Mouse (Mus musculus): ENCODE data around the gene Zer1. TPM values are rescaled to one million over a fixed set of nuclear protein-coding genes. Genes with fewer than 3 reads are reported as not detected.
"Not testable (repeated sequence)": the region's sequence is repeated elsewhere in the genome, so short reads cannot be mapped to it uniquely, and the experiment has no call there.

The Zer1 gene
- polyA plus RNA-seq, 1 experiment from 2014 or later: 2.4 TPM

DNA sequence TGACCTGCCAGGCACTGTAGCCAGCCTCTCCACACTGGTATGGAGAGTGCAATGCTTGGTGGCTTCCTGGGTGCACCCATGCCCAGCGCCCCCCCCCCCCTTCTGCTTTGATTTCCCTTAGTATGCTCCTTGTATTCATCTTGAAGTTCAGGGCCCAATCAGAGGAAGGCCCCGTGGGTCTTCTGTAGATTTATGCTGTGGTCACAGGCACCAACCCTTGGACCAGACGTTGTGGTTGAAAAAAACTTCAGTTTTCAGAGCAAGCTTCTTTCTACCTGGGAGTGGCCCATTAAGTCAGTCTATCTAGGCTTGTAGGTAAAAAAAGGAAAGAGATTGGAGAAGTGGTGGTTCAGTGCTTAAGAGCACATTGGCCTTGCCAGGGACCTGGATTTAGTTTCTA is 60.6 kb downstream of the Zer1 start:
- H3K4me3 ChIP-seq (replicated peaks): peak overlapping the region; percentile 67
- peak overlapping the region; percentile 95 for H3K4me2 ChIP-seq
- 1% methylated on average over 3 of the region's 3 CpGs for WGBS (ENCODE audit: insufficient replicate concordance)
- no peak for ATAC-seq (ENCODE audit: insufficient read depth)
- peak overlapping the region; percentile 86 for H3K27ac ChIP-seq (replicated peaks)
- peaks cover 67% of the 10 kb centered on the region for H3K4me1 ChIP-seq (replicated peaks)
- no peaks in the 10 kb centered on the region for H3K9me3 ChIP-seq (replicated peaks)
- H3K9ac ChIP-seq: peak overlapping the region; percentile 69
- H3K36me3 ChIP-seq (replicated peaks): peaks cover 11% of the 10 kb centered on the region
- no peaks in the 10 kb centered on the region for H3K27me3 ChIP-seq

DNA sequence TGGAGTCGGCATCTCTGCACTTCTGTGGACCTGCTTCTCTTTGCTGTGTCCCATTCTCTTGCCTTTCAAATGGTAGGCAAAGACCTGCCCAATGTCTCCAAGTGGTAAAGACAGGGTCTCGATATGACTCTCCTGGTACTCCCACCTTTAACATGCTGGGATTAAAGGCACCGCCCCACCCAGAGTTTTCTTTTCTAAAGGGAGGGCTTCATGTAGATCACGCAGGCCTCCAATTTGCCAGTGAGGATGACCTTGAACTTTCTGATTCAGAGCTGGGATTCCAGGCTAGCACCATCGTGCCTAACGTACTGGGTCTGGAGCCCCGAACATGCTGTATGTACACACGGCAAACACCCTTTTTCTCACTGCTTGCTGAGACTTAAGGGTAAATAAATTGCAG is 61.1 kb downstream of the Zer1 start:
- ATAC-seq (ENCODE audit: insufficient read depth): no peak
- peak overlapping the region; percentile 69 for H3K9ac ChIP-seq
- peak overlapping the region; percentile 86 for H3K27ac ChIP-seq (replicated peaks)
- H3K9me3 ChIP-seq (replicated peaks): no peaks in the 10 kb centered on the region
- peak overlapping the region; percentile 95 for H3K4me2 ChIP-seq
- peak overlapping the region; percentile 67 for H3K4me3 ChIP-seq (replicated peaks)
- no peaks in the 10 kb centered on the region for H3K27me3 ChIP-seq
- peaks cover 6% of the 10 kb centered on the region for H3K36me3 ChIP-seq (replicated peaks)
- 2% methylated on average over 8 of the region's 8 CpGs for WGBS (ENCODE audit: insufficient replicate concordance)
- peaks cover 63% of the 10 kb centered on the region for H3K4me1 ChIP-seq (replicated peaks)

DNA sequence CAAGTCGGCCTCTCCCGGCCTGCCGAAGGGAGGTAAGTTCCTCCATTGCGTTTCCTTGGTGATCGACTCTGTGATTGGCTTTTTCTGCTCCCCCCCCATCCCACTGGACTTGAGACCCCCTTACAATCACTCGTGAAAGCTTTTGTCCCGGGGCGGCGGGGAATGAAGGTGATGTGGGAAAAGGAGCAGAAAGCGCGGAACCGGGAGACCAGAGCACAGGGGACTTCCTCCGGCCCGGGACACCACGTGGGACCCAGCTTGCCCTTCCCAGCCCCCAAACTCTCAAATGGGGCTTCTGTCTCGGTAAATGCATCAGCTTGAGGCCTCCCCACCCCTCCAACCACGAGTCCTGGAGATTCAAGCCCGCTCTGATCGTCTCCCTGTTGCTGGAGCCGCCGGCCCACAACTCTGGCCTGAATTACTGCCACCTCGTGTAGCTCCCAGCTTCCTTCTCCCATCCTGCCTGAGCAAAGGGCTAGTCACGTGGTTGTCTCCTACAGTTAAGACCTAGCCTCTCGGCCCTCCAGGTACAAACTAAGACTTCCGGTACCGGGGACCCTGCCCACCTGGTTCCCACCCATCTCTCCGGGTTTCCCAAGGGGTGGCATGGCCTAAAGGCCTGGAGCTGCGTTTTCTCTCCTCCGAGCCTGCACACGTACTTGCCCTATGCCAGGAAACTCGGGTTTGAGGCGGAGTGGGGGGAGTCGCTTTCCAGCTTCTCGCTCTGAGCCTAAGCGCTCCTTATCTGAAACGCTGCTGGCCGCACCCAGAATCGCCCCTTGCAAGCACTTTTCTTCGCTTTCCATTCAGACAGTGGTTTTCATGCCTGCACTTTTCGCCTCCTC is 61.9 kb downstream of the Zer1 start:
- H3K4me2 ChIP-seq: peak overlapping the region; percentile 95
- ATAC-seq (ENCODE audit: insufficient read depth): no peak
- no peaks in the 10 kb centered on the region for H3K36me3 ChIP-seq (replicated peaks)
- WGBS (ENCODE audit: insufficient replicate concordance): under 1% methylated on average over 40 of the region's 40 CpGs
- no peaks in the 10 kb centered on the region for H3K9me3 ChIP-seq (replicated peaks)
- peaks cover 58% of the 10 kb centered on the region for H3K4me1 ChIP-seq (replicated peaks)
- H3K27ac ChIP-seq (replicated peaks): peak overlapping the region; percentile 86
- H3K9ac ChIP-seq: peak overlapping the region; percentile 69
- no peaks in the 10 kb centered on the region for H3K27me3 ChIP-seq
- H3K4me3 ChIP-seq (replicated peaks): peak overlapping the region; percentile 67

DNA sequence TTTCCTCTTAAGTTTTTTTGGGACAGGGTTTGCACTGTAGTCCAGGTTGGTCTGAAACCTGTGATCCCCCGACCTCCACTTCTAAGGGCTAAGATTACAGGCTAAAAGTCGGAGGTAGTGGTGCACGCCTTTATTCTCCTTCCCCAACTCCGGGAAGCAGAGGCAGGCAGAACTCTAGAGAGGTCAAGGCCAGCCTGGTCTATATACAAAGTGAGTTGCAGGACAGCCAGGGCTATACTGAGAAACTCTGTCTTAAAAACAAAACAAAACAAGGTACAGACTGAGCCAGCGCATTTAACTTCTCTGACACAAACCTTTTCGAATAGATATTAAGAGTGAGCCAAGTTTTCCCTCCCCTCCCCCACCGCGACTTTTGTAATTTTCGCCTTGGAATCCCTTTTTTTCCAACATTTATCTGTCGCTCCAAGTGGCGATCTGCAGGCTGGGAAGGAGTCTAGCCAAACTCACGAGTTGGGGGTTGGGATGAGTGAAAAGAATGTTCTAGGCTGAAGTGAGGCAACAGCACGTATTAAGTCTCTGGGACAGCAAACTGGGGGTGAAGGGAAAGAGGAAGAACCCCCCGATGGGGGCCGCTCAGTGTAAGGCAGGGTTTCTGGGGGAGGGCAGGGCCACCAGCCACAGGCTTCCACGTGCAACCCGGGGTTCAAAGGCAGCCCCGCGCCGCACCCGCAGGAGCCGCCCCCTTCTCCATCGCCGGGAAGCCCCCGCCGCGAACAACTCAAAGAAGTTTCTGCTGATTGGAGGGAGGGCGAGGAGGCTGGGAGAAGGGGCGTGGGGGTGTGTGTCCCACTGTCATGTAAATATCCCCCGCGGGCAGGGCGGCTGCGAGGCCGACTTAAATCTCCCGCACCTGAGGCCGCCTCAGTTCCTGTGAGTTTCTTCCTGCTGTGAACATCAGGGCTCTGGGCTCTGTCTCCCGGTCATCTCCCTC is 62.9 kb downstream of the Zer1 start:
- H3K4me1 ChIP-seq (replicated peaks): peaks cover 60% of the 10 kb centered on the region
- H3K36me3 ChIP-seq (replicated peaks): no peaks in the 10 kb centered on the region
- H3K4me3 ChIP-seq (replicated peaks): peak overlapping the region; percentile 67
- H3K27ac ChIP-seq (replicated peaks): peak overlapping the region; percentile 86
- no peaks in the 10 kb centered on the region for H3K27me3 ChIP-seq
- ATAC-seq (ENCODE audit: insufficient read depth): no peak
- 6% methylated on average over 37 of the region's 37 CpGs for WGBS (ENCODE audit: insufficient replicate concordance)
- H3K9me3 ChIP-seq (replicated peaks): no peaks in the 10 kb centered on the region
- H3K9ac ChIP-seq: peak overlapping the region; percentile 69
- peak overlapping the region; percentile 95 for H3K4me2 ChIP-seq

DNA sequence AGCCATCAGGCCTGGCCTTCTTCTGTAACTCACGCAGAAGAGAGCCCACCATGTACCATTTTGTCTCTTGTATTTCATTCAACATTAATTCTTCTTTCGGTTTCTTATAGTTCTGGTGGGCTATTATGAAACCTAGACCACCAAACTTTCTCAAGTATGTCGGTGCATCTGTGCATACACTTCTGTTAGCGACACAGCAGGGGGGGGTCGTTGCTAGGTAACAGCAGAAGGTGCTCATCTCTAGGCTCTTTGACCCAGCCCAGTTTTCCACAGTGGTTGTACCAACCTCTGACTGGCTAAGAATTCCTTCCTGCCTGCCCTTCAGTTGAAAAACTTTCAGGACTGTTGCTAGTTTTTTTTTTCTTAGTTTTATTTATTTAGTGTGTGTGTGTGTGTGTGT is 66.0 kb downstream of the Zer1 start:
- Histone ChIP-seq H3K4me3 (replicated peaks) (no peak overlapping the region), H3K9me3 (replicated peaks) (no peaks in the 10 kb centered on the region), H3K9ac (no peak overlapping the region), H3K4me2 (no peak overlapping the region), H3K27ac (replicated peaks) (no peak overlapping the region), H3K27me3 (peaks cover 7% of the 10 kb centered on the region; the same call in 1 of the 2 replicates), H3K4me1 (replicated peaks) (peaks cover 34% of the 10 kb centered on the region), H3K36me3 (replicated peaks) (no peaks in the 10 kb centered on the region)
- 65% methylated on average over 5 of the region's 5 CpGs for WGBS (ENCODE audit: insufficient replicate concordance)
- ATAC-seq (ENCODE audit: insufficient read depth): no peak

DNA sequence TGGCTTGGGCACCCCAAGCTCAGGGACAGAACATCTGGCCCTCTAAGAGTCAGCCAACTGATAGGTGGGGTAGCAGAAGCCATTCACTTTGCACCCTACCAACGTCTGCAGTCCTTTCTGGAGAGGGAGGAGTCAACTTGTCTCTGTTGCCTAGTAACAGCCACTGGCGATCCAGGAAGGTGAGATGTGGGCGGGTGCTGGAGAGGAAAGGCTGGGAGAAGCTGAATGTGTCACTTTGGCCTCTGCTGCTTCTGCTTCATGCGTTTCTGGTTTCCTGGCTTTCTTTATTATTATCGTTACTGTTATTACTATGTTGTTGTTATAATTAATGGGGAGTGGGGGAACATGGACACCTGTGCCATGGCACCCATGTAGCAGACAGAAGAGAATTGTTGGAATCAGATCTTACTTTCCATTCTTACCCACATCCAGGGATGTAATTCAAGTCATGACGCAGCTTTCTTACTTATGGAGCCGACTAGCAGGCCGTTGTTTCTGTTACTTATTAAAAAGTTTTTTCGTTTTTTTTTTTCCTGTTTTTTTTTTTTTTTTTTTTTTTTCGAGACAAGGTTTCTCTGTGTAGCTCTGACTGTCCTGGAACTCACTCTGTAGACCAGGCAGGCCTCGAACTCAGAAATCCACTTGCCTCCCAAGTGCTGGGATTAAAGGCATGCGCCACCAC is 67.0 kb downstream of the Zer1 start, which contains the start of gene Set:
Gene Set (plus strand): TSS at position 156 of the 682 bp plus-strand sequence.
- Histone ChIP-seq H3K36me3 (replicated peaks) (no peaks in the 10 kb centered on the region), H3K4me3 (replicated peaks) (no peak within 1 kb of the TSS), H3K4me1 (replicated peaks) (peaks cover 24% of the 10 kb centered on the region), H3K4me2 (no peak within 1 kb of the TSS), H3K9me3 (replicated peaks) (no peaks in the 10 kb centered on the region), H3K27ac (replicated peaks) (no peak within 1 kb of the TSS), H3K9ac (no peak within 1 kb of the TSS), H3K27me3 (peaks cover 11% of the 10 kb centered on the region)
- WGBS (ENCODE audit: insufficient replicate concordance): 36% methylated on average over 12 of the region's 12 CpGs
- ATAC-seq (ENCODE audit: insufficient read depth): peak; percentile 24; the same call in 1 of the 2 replicates

DNA sequence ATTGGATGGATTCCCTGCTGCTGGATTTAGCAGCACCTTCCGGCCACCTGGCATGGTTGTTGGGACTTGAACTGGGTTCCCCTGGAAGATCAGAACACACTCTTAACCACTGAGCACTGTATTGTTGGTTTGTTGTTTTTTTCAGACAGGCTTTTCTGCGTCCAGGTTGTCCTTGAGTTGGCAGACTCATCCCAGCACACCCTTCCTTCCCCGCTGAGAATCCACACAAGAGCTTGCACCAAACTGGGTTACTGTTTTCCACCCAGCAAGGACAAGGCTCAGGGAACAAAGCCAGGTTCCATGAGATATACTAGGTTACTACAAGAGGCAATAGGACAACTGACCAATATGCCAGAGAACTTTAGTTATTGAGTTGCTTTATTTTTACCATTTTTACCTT is 67.6 kb downstream of the Zer1 start:
- Histone ChIP-seq H3K4me2 (no peak overlapping the region), H3K36me3 (replicated peaks) (no peaks in the 10 kb centered on the region), H3K4me3 (replicated peaks) (no peak overlapping the region), H3K9ac (no peak overlapping the region), H3K9me3 (replicated peaks) (no peaks in the 10 kb centered on the region), H3K27ac (replicated peaks) (no peak overlapping the region), H3K4me1 (replicated peaks) (peaks cover 18% of the 10 kb centered on the region), H3K27me3 (peaks cover 11% of the 10 kb centered on the region)
- ATAC-seq (ENCODE audit: insufficient read depth): no peak
- 76% methylated on average over 3 of the region's 3 CpGs for WGBS (ENCODE audit: insufficient replicate concordance)

DNA sequence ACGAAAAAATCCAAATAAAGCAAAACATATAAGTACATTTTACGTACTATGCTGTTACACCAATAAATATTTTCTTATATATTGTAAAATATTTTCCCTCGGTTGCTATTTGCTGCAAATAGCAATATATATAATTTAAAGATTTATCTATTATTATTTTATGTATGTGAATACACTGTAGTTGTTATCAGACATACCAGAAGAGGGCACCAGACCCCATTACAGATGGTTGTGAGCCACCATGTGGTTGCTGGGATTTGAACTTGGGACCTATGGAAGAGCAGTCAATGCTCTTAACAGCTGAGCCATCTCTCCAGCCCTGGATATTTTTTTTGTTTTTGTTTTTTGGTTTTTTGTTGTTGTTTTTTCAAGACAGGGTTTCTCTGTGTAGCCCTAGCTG is 69.1 kb downstream of the Zer1 start:
- H3K4me2 ChIP-seq; H3K9me3 ChIP-seq (replicated peaks); H3K9ac ChIP-seq; H3K36me3 ChIP-seq (replicated peaks); H3K4me3 ChIP-seq (replicated peaks); ATAC-seq (ENCODE audit: insufficient read depth); H3K4me1 ChIP-seq (replicated peaks); H3K27ac ChIP-seq (replicated peaks): not testable (repeated sequence)
- peaks cover 11% of the 10 kb centered on the region for H3K27me3 ChIP-seq
- WGBS (ENCODE audit: insufficient replicate concordance): 74% methylated on average over 3 of the region's 3 CpGs

DNA sequence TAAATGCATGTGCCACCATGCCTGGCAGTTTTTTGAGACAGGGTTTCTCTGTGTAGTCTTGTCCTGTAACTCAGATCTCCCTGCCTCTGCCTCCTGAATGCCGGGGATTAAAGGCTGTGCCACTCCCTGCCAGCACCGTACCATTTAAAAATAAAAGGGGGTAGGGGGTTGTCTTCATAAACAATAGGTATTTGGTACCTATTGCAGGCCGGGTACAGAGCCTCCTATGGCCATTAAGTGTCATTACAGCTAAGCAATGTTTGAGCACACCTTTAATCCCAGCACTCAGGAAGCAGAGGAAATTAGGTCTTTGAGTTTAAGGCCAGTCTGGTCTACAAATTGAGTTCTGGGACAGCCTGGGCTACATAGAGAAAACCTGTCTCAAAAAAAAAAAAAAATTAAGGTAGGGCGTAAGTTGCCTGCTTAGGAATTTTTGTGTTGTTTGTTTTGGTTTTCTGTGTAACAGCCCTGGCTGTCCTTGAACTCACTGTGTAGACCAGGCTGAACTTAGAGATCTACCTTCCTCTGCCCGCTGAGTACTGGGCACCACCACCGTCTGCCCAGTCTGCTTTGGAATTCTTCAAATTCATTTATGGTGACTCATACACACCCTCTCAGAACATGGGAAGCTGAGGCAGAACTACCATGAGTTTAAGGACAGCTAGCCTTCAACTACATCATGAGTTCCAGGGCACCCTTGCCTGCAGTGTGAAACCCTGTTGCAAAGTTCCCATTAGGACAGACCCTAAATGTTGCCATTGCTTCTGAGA is 72.2 kb downstream of the Zer1 start:
- H3K9me3 ChIP-seq (replicated peaks): no peaks in the 10 kb centered on the region
- H3K36me3 ChIP-seq (replicated peaks): no peaks in the 10 kb centered on the region
- no peak overlapping the region for H3K9ac ChIP-seq
- no peak overlapping the region for H3K4me3 ChIP-seq (replicated peaks)
- peaks cover 26% of the 10 kb centered on the region for H3K4me1 ChIP-seq (replicated peaks)
- H3K27me3 ChIP-seq: peaks cover 11% of the 10 kb centered on the region
- H3K27ac ChIP-seq (replicated peaks): no peak overlapping the region
- no peak for ATAC-seq (ENCODE audit: insufficient read depth)
- WGBS (ENCODE audit: insufficient replicate concordance): 32% methylated on average over 6 of the region's 6 CpGs
- no peak overlapping the region for H3K4me2 ChIP-seq

DNA sequence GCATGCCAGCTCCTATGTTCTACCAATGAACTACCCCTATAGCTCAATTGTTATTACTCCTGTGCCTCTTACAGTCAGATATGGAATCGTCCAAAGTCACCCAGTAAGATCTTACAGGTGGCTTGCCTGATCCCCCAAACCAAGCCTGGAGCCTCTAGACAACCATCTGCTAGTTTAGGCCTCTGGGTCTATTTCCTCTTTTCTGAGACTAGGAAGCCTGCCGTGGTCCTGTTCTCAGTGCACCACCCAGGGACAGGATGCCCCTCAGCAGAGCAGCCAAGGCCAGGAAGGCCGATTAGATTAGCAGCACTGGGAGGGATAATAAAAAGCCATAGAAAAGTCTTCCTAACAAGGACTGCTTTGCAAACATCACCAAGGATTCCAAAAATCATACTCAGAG is 74.6 kb downstream of the Zer1 start:
- no peak overlapping the region for H3K4me2 ChIP-seq
- H3K9me3 ChIP-seq (replicated peaks): no peaks in the 10 kb centered on the region
- no peaks in the 10 kb centered on the region for H3K36me3 ChIP-seq (replicated peaks)
- no peak for ATAC-seq (ENCODE audit: insufficient read depth)
- H3K9ac ChIP-seq: no peak overlapping the region
- peaks cover 23% of the 10 kb centered on the region for H3K4me1 ChIP-seq (replicated peaks)
- H3K27ac ChIP-seq (replicated peaks): peak overlapping the region; percentile 30; the same call in 1 of the 2 replicates
- H3K4me3 ChIP-seq (replicated peaks): no peak overlapping the region
- peaks cover 11% of the 10 kb centered on the region for H3K27me3 ChIP-seq
- 22% methylated on average over 3 of the region's 3 CpGs for WGBS (ENCODE audit: insufficient replicate concordance)

Data from liver, embryonic 15.5 days (tissue).